Mouse (Mus musculus) cerebellum, postnatal 10 days (tissue): Measurements from ENCODE around the gene Olfr1367.

ENCODE experiments used
- DNase-seq, 2 experiments: peaks; one replicate each; pipeline ENCODE4 v3.0.0; 2021; ENCODE audit warnings: mixed read lengths in 2 of 2

The Olfr1367 gene

GRCm38 (mm10) chr13:21346610-21347009 is at the start of gene Olfr1367:
Gene Olfr1367 (plus strand): TSS chr13:21346910.
- no peak for DNase-seq

- no peak for DNase-seq
These were observed 48.2 kb upstream of the Olfr1367 start for GRCm38 (mm10) chr13:21298557-21298956.

- no peak for DNase-seq
These were observed 42.1 kb upstream of the Olfr1367 start for GRCm38 (mm10) chr13:21304483-21305066.

GRCm38 (mm10) chr13:21309788-21310187 is 36.9 kb upstream of the Olfr1367 start:
- no peak for DNase-seq

- DNase-seq, result no peak
These were observed 34.8 kb upstream of the Olfr1367 start, which contains the start of gene Gpx6 for GRCm38 (mm10) chr13:21311926-21312325. Gene Gpx6 (plus strand): TSS chr13:21312125.

GRCm38 (mm10) chr13:21312854-21313253 is 33.9 kb upstream of the Olfr1367 start:
- no peak for DNase-seq

- DNase-seq, result no peak
These were observed 32.8 kb upstream of the Olfr1367 start for GRCm38 (mm10) chr13:21313903-21314302.

GRCm38 (mm10) chr13:21320262-21320661 is 26.4 kb upstream of the Olfr1367 start:
- DNase-seq, result no peak

GRCm38 (mm10) chr13:21321890-21322494 is 24.7 kb upstream of the Olfr1367 start:
- DNase-seq, result peak; percentile 13 to 22

- peak; percentile 48 to 65 for DNase-seq
These were observed 24.0 kb upstream of the Olfr1367 start for GRCm38 (mm10) chr13:21322509-21323375.

GRCm38 (mm10) chr13:21323405-21323804 is 23.3 kb upstream of the Olfr1367 start:
- no peak for DNase-seq

GRCm38 (mm10) chr13:21326191-21326590 is 20.5 kb upstream of the Olfr1367 start:
- peak; percentile 15 to 44 for DNase-seq

GRCm38 (mm10) chr13:21326657-21327211 is 20.0 kb upstream of the Olfr1367 start:
- peak; percentile 93 to 94 for DNase-seq

- peak; percentile 17 to 25 for DNase-seq
These were observed 19.3 kb upstream of the Olfr1367 start for GRCm38 (mm10) chr13:21327424-21327823.

GRCm38 (mm10) chr13:21350593-21350992 is 3.9 kb downstream of the Olfr1367 start:
- DNase-seq, result no peak

GRCm38 (mm10) chr13:21362621-21363248 is 16.0 kb downstream of the Olfr1367 start, which contains the start of gene Zscan12:
Gene Zscan12 (plus strand): TSS chr13:21362820.
- DNase-seq, result peak; percentile 89 to 93

- DNase-seq, result peak; percentile 8 to 10
These were observed 17.0 kb downstream of the Olfr1367 start for GRCm38 (mm10) chr13:21363719-21364118.

- no peak for DNase-seq
These were observed 19.9 kb downstream of the Olfr1367 start for GRCm38 (mm10) chr13:21366635-21367034.

- DNase-seq, result no peak
These were observed 26.0 kb downstream of the Olfr1367 start for GRCm38 (mm10) chr13:21372700-21373099.

GRCm38 (mm10) chr13:21377773-21378172 is 31.1 kb downstream of the Olfr1367 start:
- DNase-seq, result no peak

GRCm38 (mm10) chr13:21395211-21395610 is 48.5 kb downstream of the Olfr1367 start:
- no peak for DNase-seq

GRCm38 (mm10) chr13:21395623-21396022 is 48.9 kb downstream of the Olfr1367 start:
- DNase-seq, result no peak

- peak; percentile 39 to 48 for DNase-seq
These were observed 49.3 kb downstream of the Olfr1367 start for GRCm38 (mm10) chr13:21396048-21396447.
